Comparison of ENCODE assay signal across 17 mouse cellular contexts in genomic region chr13:31326269-31326851, GRCm38 (mm10).
DNase-seq lines count a peak whose midpoint lies in the region; ATAC-seq lines count a peak whose summit lies in the region.
"Had no signal": no experiment of that assay in that cellular context is flagged by ENCODE, and none has a peak within 500 bp of the region (broad histone marks: within the 10 kb centered on the region; RNA-seq: fewer than 3 reads in every experiment).

No protein-coding gene starts in this region.

- no peak for DNase-seq in lung, adult 18-20 months
- peak; percentile 13 to 65 for DNase-seq in lung, postnatal 4 days
- DNase-seq in ovary, postnatal 14 days (ENCODE audit: low spot score) = no peak
- DNase-seq in neural tube, embryonic 10.5 days (ENCODE audit: extremely low spot score, low spot score) = no peak
- no peak for DNase-seq in cerebellum, adult 18-20 months
- DNase-seq: adrenal gland, postnatal 14 days; cerebellum, adult 8-10 months; heart, postnatal 36 days; layer of hippocampus, postnatal 36 days; liver; thymus, postnatal 25 days had no signal

- H3K9ac ChIP-seq in lung, embryonic 15.5 days = no peak overlapping the region
- no peak overlapping the region for H3K9ac ChIP-seq in intestine, embryonic 15.5 days
- H3K9ac ChIP-seq in kidney, embryonic 16.5 days (replicated peaks; ENCODE audit: low read length) = no peak overlapping the region
- H3K9ac ChIP-seq: forebrain, embryonic 15.5 days; heart, embryonic 13.5 days had no signal

- no peaks in the 10 kb centered on the region for H3K27me3 ChIP-seq in lung, embryonic 15.5 days
- peaks cover 2% of the 10 kb centered on the region; the same call in 1 of the 2 replicates for H3K27me3 ChIP-seq in intestine, embryonic 15.5 days (replicated peaks)
- H3K27me3 ChIP-seq in kidney, embryonic 16.5 days (ENCODE audit: insufficient read depth, low read length) = no peaks in the 10 kb centered on the region
- H3K27me3 ChIP-seq: forebrain, embryonic 15.5 days had no signal

- no peak overlapping the region for H3K4me2 ChIP-seq in lung, embryonic 15.5 days
- H3K4me2 ChIP-seq in intestine, embryonic 15.5 days (replicated peaks) = no peak overlapping the region
- H3K4me2 ChIP-seq in kidney, embryonic 16.5 days (replicated peaks; ENCODE audit: low read depth, low read length) = 0 out of 2 replicates have a peak overlapping the region, but pooled peaks have one; percentile 14
- H3K4me2 ChIP-seq: forebrain, embryonic 15.5 days; heart, embryonic 13.5 days had no signal

- no peaks in the 10 kb centered on the region for H3K9me3 ChIP-seq in lung, embryonic 15.5 days
- H3K9me3 ChIP-seq in intestine, embryonic 15.5 days = no peaks in the 10 kb centered on the region
- no peaks in the 10 kb centered on the region for H3K9me3 ChIP-seq in kidney, embryonic 16.5 days (ENCODE audit: low read length)
- H3K9me3 ChIP-seq: forebrain, embryonic 15.5 days; heart, embryonic 13.5 days had no signal

- H3K4me3 ChIP-seq in lung, embryonic 15.5 days = no peak overlapping the region
- H3K4me3 ChIP-seq in intestine, embryonic 15.5 days (replicated peaks) = no peak overlapping the region
- no peak overlapping the region for H3K4me3 ChIP-seq in kidney, embryonic 16.5 days (ENCODE audit: low read length)
- H3K4me3 ChIP-seq: forebrain, embryonic 15.5 days; heart, embryonic 13.5 days had no signal

- H3K36me3 ChIP-seq in lung, embryonic 15.5 days = no peaks in the 10 kb centered on the region
- no peaks in the 10 kb centered on the region for H3K36me3 ChIP-seq in intestine, embryonic 15.5 days
- H3K36me3 ChIP-seq in kidney, embryonic 16.5 days (ENCODE audit: insufficient read depth, low read length) = no peaks in the 10 kb centered on the region
- H3K36me3 ChIP-seq: forebrain, embryonic 15.5 days; heart, embryonic 13.5 days had no signal

- H3K27ac ChIP-seq in lung, embryonic 15.5 days = peak overlapping the region; percentile 27; the same call in 1 of the 2 replicates
- H3K27ac ChIP-seq in intestine, embryonic 15.5 days = no peak overlapping the region
- 0 out of 2 replicates have a peak overlapping the region, but pooled peaks have one; percentile 40 for H3K27ac ChIP-seq in kidney, embryonic 16.5 days (ENCODE audit: low read length)
- H3K27ac ChIP-seq: forebrain, embryonic 15.5 days; heart, embryonic 13.5 days had no signal

- 25% methylated on average over 12 of the region's 12 CpGs for WGBS in lung, embryonic 15.5 days
- 16% methylated on average over 12 of the region's 12 CpGs for WGBS in intestine, embryonic 15.5 days
- WGBS in kidney, embryonic 16.5 days = 15% methylated on average over 12 of the region's 12 CpGs

- H3K4me1 ChIP-seq in lung, embryonic 15.5 days = peaks cover 19% of the 10 kb centered on the region; the same call in 1 of the 2 replicates
- H3K4me1 ChIP-seq in intestine, embryonic 15.5 days (replicated peaks) = peaks cover 4% of the 10 kb centered on the region; the same call in 1 of the 2 replicates
- H3K4me1 ChIP-seq in kidney, embryonic 16.5 days (ENCODE audit: insufficient read depth, low read length) = peaks cover 32% of the 10 kb centered on the region
- H3K4me1 ChIP-seq: forebrain, embryonic 15.5 days had no signal

- ATAC-seq in lung, embryonic 15.5 days (ENCODE audit: borderline replicate concordance, extremely low read depth, low FRiP score, low TSS enrichment) = peak; percentile 84
- peak; percentile 84 for ATAC-seq in intestine, embryonic 15.5 days
- ATAC-seq in kidney, embryonic 16.5 days (ENCODE audit: low FRiP score, low TSS enrichment) = peak; percentile 60; the same call in 1 of the 2 replicates
- ATAC-seq: forebrain, embryonic 15.5 days; hindbrain, embryonic 16.5 days had no signal

Comparison
In these comparisons a context has a peak if more than half of its experiments do, and no peak if none do; other contexts are left out.
1. DNase-seq: peak in lung, postnatal 4 days (2 of 2); none in lung, adult 18-20 months (0 of 2), ovary, postnatal 14 days (single experiment), neural tube, embryonic 10.5 days (single experiment) and cerebellum, adult 18-20 months (0 of 2).
2. Peak in every context shown above with its lines, with median percentiles within 50 percentile points of each other: ATAC-seq.